Mouse (Mus musculus): Measurements from ENCODE around the gene Gstm2.
"Not testable (repeated sequence)": the region's sequence is repeated elsewhere in the genome, so short reads cannot be mapped to it uniquely, and the experiment has no call there.

Gstm2 gene

DNA sequence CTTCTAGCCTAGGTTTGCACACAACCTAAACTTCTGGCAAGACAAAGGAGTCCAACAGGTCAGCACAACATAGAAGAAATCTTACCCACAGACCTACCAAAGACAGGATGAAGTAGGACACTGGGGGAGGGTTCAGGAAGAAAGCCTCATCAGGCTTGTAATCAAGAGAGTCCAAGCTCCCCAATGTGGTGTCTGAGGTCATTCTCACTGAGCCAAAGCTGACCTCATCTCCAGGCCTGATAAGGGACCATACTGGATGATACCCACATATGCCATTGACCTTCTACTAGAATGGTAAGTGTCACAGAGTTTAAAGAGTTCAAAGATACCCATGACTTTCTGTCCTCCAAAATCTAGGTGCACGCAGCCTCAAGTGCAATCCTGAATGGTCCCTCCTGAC, 12.0 kb downstream of the Gstm2 start:
- no peak for DNase-seq (ENCODE audit: low read depth, low spot score)
- H3K27me3 ChIP-seq (ENCODE audit: control insufficient read depth, insufficient read depth, low read length, poor library complexity, severe bottlenecking): no peaks in the 10 kb centered on the region
- no peaks in the 10 kb centered on the region for H3K36me3 ChIP-seq (ENCODE audit: control insufficient read depth, insufficient read depth, low read length, poor library complexity, severe bottlenecking)

DNA sequence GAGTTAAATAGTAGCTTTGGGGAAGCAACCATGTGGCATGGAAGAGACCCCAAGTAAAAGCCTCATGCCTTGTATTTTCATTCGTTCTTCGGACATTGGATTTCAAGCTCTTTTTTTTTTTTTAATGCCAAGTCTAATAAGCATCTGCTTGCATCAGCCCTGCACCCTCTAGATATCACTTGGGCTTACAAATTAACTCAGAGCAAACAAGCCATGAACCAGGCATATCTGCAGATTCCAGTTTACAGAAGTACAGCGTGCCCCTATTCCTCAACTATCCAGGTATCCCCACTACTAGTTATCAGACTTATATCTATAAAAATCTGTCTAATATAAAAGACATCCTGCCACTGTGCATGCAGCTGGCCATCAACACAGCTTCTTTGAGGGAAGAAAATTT, 14.2 kb downstream of the Gstm2 start:
- no peaks in the 10 kb centered on the region for H3K36me3 ChIP-seq (ENCODE audit: control insufficient read depth, insufficient read depth, low read length, poor library complexity, severe bottlenecking)
- no peaks in the 10 kb centered on the region for H3K27me3 ChIP-seq (ENCODE audit: control insufficient read depth, insufficient read depth, low read length, poor library complexity, severe bottlenecking)
- no peak for DNase-seq (ENCODE audit: low read depth, low spot score)

DNA sequence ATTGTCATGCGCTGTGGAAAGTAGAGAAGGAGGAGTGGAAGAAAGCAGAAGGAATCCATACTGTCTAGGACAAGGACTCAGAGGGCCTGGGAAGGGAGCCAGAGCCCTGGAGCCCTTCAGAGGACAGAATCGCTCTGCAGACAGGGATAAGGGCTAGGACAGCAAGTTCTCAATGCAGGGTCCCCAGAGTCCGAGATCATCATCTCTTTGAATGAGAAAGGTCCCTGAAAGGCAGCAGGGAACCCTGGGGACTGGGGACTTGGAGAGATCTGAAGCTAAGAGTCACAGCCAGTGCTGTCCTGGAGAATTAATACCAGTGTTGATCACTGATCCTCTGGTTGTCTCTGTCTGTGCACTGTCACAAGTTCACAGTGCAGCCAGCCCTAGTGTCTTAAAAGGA, 15.2 kb downstream of the Gstm2 start:
- not testable (repeated sequence) for DNase-seq (ENCODE audit: low read depth, low spot score); H3K36me3 ChIP-seq (ENCODE audit: control insufficient read depth, insufficient read depth, low read length, poor library complexity, severe bottlenecking); H3K27me3 ChIP-seq (ENCODE audit: control insufficient read depth, insufficient read depth, low read length, poor library complexity, severe bottlenecking)

DNA sequence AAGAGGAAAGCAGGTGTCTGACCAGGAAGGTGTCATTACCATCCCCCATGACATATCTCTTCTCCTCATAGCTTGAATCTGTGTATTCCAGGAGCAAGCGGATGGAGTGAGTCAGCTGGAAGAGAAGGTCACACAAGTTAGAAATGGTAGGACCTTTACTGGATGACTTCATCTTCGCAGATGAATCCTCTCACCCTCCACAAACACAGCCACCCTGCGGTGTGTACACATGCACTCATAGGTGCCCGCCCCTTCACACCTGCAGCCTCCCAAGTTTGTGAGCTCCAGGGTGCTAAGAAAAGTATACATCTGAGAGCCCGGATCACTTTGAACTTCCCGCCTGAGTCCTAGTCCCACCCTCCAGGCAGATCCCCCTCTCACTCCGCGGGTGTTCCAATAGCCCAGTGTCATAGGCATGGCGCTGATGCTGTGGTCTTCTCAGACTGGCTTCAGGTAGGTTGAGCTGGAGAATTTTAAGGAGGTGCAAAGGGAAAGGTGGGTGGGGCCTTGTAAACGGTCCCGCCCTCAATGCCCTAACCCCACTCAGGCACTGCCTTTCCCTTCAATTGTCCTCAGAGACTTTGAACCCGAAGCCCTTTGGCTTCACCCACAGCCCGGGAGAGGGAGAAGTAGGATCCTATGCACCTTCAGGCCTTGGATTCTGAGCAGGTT, 17.4 kb downstream of the Gstm2 start, which contains the start of gene Gstm3:
Gstm3 (minus strand) TSS at position 560 of the 672 bp plus-strand sequence.
- no peaks in the 10 kb centered on the region for H3K27me3 ChIP-seq (ENCODE audit: control insufficient read depth, insufficient read depth, low read length, poor library complexity, severe bottlenecking)
- no peak for DNase-seq (ENCODE audit: low read depth, low spot score)
- no peaks in the 10 kb centered on the region for H3K36me3 ChIP-seq (ENCODE audit: control insufficient read depth, insufficient read depth, low read length, poor library complexity, severe bottlenecking)

DNA sequence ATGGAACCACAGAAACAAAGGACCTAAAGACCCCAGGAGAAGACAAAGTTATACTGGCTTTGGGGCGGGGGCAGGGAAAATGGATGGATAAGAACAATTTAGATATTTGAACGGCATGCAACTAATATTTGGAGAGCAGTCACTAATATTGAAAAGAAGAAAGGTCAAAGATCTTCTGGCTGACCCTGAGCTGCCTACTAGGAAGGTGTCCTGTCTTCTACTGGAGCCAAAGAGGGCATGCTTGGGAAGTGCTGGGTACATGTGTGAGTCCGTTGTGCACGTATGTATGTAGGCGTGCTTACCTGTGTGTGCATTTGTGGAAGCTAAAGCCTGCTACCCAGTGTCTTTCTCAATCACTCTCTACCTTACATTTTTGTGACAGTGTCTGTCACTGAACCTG, 19.6 kb downstream of the Gstm2 start:
- H3K27me3 ChIP-seq (ENCODE audit: control insufficient read depth, insufficient read depth, low read length, poor library complexity, severe bottlenecking): no peaks in the 10 kb centered on the region
- no peaks in the 10 kb centered on the region for H3K36me3 ChIP-seq (ENCODE audit: control insufficient read depth, insufficient read depth, low read length, poor library complexity, severe bottlenecking)
- DNase-seq (ENCODE audit: low read depth, low spot score): no peak

DNA sequence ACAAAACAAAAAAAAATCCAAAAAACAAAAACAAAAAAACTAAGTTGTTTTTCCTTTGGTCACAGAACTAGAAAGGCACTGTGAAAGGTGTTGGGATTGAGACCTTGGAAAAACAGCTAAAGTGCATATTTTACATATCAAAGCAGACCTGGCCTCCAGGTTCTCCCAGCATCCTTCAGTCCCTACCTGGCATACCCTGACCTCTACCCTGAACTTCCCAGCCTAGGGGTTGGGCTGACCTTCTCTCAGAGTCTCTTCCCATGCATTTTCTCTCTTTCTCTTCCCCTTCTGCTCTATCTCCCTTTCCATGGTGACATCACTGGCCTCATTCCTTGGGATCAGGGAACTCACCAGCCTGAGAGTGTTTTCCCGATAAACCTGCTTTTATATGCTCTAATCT, 20.7 kb downstream of the Gstm2 start:
- H3K27me3 ChIP-seq (ENCODE audit: control insufficient read depth, insufficient read depth, low read length, poor library complexity, severe bottlenecking): no peaks in the 10 kb centered on the region
- no peak for DNase-seq (ENCODE audit: low read depth, low spot score)

DNA sequence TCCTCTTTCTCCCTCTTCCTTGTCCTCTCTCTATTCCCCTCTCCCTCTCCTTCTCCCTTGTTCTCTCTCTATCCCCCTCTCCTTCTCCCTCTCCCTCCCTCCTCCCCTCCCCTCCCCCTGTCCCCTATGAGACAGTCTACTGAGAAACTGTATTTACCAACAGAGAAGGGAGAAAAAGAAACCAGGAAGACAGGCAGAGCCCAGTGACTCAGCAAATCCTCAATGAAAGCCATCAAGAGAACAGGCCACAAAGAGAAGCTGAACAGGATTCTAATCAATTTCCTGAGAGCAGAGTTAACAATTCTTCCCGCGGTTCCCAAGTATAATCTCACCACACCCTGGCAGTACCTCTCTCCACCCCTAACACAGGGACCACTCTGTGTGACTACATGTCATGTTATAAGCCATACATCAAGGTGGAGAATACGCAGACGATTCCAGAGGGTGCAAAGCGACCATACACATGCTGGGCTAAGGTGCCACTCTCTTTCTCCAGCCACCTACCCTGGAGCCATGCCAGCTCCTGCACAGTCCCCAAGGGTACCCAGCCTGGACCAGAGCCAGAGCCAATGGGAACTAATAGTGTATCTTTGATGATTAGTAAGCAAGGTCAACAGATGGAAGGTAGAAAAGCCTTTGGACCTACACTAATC, 21.5 kb downstream of the Gstm2 start:
- Histone ChIP-seq H3K27me3 (ENCODE audit: control insufficient read depth, insufficient read depth, low read length, poor library complexity, severe bottlenecking) (no peaks in the 10 kb centered on the region), H3K36me3 (ENCODE audit: control insufficient read depth, insufficient read depth, low read length, poor library complexity, severe bottlenecking) (no peaks in the 10 kb centered on the region)
- DNase-seq (ENCODE audit: low read depth, low spot score): no peak

More for the DNA sequence above, 20.7 kb downstream of the Gstm2 start:
- H3K36me3 ChIP-seq (ENCODE audit: control insufficient read depth, insufficient read depth, low read length, poor library complexity, severe bottlenecking): no peaks in the 10 kb centered on the region

DNA sequence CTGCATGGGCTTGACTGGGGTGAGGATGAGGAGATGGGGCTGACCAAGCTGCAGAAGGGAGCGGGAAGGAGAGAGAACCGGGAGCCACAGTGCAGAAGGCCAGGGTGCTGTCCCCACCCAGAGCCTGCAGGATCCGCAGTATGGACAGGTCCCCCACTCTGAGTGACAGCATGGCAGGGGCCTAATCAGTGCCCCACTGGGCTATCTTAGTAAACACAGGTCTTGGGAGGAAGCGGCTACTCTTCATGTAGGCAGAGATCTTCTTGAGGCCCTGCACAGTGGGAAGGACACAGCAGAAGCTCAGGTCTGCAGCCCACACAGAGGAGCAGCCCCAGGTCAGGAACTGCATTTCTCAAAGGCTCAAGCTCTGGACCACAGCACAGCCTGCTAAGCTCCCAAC, 22.2 kb downstream of the Gstm2 start:
- Histone ChIP-seq H3K36me3 (ENCODE audit: control insufficient read depth, insufficient read depth, low read length, poor library complexity, severe bottlenecking) (no peaks in the 10 kb centered on the region), H3K27me3 (ENCODE audit: control insufficient read depth, insufficient read depth, low read length, poor library complexity, severe bottlenecking) (no peaks in the 10 kb centered on the region)
- DNase-seq (ENCODE audit: low read depth, low spot score): no peak

DNA sequence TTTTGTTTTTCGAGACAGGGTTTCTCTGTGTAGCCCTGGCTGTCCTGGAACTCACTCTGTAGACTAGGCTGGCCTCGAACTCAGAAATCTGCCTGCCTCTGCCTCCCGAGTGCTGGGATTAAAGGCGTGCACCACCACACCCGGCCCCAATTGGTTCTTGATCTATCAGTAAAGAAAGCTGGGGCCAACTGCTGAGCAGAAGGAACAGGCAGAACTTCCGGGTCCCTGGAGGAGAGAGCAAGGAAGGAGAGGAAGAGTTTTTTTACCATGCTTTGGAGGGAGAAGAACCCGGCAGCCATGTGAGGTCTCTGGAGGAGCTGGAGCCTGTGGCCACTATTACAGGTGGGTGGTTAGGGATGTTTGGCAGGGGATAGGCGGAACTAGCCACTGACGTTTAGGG, 31.0 kb downstream of the Gstm2 start:
- not testable (repeated sequence) for DNase-seq (ENCODE audit: low read depth, low spot score); H3K27me3 ChIP-seq (ENCODE audit: control insufficient read depth, insufficient read depth, low read length, poor library complexity, severe bottlenecking); H3K36me3 ChIP-seq (ENCODE audit: control insufficient read depth, insufficient read depth, low read length, poor library complexity, severe bottlenecking)

DNA sequence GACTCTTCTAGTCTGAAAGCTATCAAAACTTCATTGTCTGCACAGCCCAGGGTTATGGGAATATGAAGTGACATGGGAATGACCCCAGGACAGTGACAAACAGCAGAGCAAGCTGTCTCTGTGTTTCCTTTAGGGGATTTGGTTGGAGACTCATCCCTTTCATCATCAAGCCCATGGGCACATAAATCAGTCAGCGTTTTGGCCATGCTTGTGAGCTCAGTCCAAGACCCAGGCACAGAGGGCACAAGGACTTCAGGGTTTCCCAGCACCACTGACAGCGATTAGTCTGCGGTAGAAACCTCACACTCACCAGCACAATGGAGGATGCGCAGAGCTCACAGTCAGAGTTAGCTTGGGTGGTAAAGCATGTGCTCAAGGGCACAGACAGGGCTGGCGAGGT, 32.3 kb downstream of the Gstm2 start:
- no peak for DNase-seq (ENCODE audit: low read depth, low spot score)
- no peaks in the 10 kb centered on the region for H3K36me3 ChIP-seq (ENCODE audit: control insufficient read depth, insufficient read depth, low read length, poor library complexity, severe bottlenecking)
- H3K27me3 ChIP-seq (ENCODE audit: control insufficient read depth, insufficient read depth, low read length, poor library complexity, severe bottlenecking): no peaks in the 10 kb centered on the region

DNA sequence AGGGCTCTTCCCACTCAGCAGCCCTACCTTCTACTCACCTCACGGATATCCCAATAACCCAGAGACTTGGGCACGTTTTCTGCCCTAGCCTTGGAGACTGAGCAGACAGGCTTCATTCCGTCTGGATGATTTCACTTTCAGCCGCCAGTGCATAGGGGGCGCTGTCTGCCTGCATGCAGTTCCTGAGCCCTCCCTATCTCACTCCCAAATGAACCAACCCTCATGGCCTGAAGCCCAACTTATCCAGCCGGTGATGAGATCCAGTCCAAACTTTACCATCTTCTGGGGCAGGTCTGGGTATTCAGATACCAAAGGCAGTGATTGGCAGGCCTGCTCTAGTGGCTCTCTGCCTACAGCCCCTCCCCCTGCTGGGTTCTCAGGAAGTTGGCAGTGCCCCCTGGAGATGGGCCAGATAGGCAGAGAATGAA, 32.9 kb downstream of the Gstm2 start:
- no peaks in the 10 kb centered on the region for H3K36me3 ChIP-seq (ENCODE audit: control insufficient read depth, insufficient read depth, low read length, poor library complexity, severe bottlenecking)
- DNase-seq (ENCODE audit: low read depth, low spot score): peak; percentile 23

DNA sequence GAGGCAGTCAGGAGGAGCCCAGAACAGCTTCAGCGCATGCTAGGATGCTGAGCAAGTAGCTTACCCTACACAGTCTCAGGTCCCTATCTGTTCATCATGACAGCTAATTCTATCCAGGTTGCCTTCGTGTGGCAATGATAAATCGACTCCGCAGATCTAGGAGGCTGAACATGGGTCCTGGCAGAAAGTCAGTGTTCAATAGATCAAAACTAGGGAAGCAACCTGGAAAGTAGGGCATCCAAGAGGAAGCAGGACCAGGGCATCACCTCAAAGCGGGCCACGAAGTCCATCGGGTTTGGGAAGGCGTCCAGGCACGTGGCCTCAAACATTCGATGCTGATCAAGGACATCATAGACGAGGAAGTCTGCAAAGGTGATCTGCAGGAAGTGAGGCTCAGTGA, 35.7 kb downstream of the Gstm2 start:
- DNase-seq (ENCODE audit: low read depth, low spot score): no peak
- Histone ChIP-seq H3K36me3 (ENCODE audit: control insufficient read depth, insufficient read depth, low read length, poor library complexity, severe bottlenecking) (no peaks in the 10 kb centered on the region), H3K27me3 (ENCODE audit: control insufficient read depth, insufficient read depth, low read length, poor library complexity, severe bottlenecking) (no peaks in the 10 kb centered on the region)

More for the DNA sequence above, 32.9 kb downstream of the Gstm2 start:
- no peaks in the 10 kb centered on the region for H3K27me3 ChIP-seq (ENCODE audit: control insufficient read depth, insufficient read depth, low read length, poor library complexity, severe bottlenecking)

DNA sequence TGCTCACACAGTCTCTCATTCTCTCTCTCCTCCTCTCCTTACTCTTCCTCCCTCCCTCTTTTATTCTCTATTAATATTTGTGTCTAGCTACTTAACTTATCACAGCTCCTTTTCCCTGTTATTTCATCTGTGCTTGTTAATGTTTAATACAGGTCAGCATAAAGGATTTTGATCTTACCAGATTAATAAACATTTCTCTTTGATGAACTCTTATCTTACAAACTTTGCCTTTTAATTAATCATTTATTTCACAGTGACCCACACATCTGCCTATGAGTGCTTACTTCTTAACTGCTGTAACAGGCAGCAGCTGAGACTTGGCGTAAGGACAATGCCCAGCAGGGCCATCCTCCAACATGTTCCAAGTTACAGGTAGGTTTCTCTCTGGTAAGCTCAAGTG, 36.8 kb downstream of the Gstm2 start:
- DNase-seq (ENCODE audit: low read depth, low spot score); H3K27me3 ChIP-seq (ENCODE audit: control insufficient read depth, insufficient read depth, low read length, poor library complexity, severe bottlenecking); H3K36me3 ChIP-seq (ENCODE audit: control insufficient read depth, insufficient read depth, low read length, poor library complexity, severe bottlenecking): not testable (repeated sequence)

DNA sequence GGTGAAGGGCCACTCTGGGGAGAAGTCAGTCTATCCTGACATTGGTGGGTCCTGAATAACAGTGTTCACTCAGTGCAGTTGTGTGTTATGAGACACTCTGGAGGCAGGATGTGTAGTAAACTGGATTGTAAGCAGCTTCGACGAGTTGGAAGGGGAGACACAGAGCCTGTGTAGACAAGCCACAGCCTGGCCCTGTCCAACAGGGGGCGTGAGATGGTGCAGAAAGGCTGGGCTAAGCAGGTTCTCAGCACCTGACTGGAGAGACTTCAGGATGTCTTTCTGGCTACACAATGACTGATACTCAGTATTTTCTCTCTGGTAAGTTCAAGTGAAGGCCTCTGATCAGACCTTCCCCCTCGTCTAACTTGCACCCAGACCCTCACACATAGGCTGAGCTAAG, 40.5 kb downstream of the Gstm2 start:
- Histone ChIP-seq H3K36me3 (ENCODE audit: control insufficient read depth, insufficient read depth, low read length, poor library complexity, severe bottlenecking) (no peaks in the 10 kb centered on the region), H3K27me3 (ENCODE audit: control insufficient read depth, insufficient read depth, low read length, poor library complexity, severe bottlenecking) (no peaks in the 10 kb centered on the region)
- peak; percentile 11 for DNase-seq (ENCODE audit: low read depth, low spot score)

DNA sequence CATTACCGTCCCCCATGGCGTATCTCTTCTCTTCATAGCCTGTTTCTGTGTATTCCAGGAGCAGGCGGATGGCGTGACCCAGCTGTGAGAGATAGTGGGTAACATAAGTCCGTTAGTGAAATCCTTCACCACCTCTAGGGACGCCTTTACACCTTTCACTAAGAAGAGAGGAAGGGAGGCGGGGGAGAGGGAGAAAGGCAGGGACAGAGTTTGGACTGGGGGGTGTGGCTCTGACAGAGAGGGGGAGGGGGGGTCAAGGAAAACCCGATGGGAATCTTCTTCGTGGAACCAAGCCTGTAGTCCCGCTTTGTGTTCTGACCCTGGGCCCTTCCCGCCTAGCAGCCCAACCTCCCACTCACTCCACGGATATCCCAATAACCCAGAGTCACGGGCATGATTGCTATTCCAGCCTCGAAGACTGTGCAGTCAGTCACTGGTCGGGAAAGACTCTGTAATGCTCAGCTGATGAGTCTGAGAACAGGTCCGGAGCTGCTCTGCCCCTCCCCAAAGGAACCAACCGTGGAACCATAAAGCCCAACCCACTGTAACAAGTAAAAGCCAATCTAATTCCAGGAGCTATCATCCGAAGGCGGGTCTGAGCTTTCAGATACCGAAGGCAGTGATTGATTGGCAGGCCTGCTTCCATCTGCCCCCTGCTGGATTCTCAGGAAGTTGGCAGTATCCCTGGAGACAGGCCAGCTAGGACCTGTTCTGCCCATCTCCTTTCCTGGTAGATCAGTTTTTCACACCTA, 42.8 kb downstream of the Gstm2 start, which contains the start of gene Gstm6:
Gstm6 (minus strand) TSS at position 511 of the 752 bp plus-strand sequence.
- Histone ChIP-seq H3K27me3 (ENCODE audit: control insufficient read depth, insufficient read depth, low read length, poor library complexity, severe bottlenecking) (no peaks in the 10 kb centered on the region), H3K36me3 (ENCODE audit: control insufficient read depth, insufficient read depth, low read length, poor library complexity, severe bottlenecking) (no peaks in the 10 kb centered on the region)
- DNase-seq (ENCODE audit: low read depth, low spot score): no peak

Data from splenic B cell, adult 2 months (primary cell).